Mouse (Mus musculus) layer of hippocampus, postnatal 14 days (tissue): ENCODE measurements around the gene Gm7995. TPM values are rescaled to one million over a fixed set of nuclear protein-coding genes. Genes with fewer than 3 reads are reported as not detected.
"Not testable (repeated sequence)": the region's sequence is repeated elsewhere in the genome, so short reads cannot be mapped to it uniquely, and the experiment has no call there.

Source experiments
- DNase-seq, 2 experiments: peaks; one replicate each; pipeline ENCODE4 v3.0.0; 2021 to 2022; ENCODE audit warnings: low spot score in 2 of 2, mixed read lengths in 1 of 2
- long read RNA-seq, 2 experiments: library from polyadenylated mRNA; stranded (forward); transcript quantifications; one replicate each; pipeline ENCODE4 v2.0.0; 2021
- microRNA-seq, 2 experiments: library from miRNA; unstranded; fragments of <30 nt; microRNA quantifications; one replicate each; pipeline ENCODE4 v1.2.0; 2021
- total RNA-seq, 2 experiments: library from RNA; stranded (reverse); gene quantifications; 2 replicates each; pipeline ENCODE4 v1.2.3; 2021

The Gm7995 gene
- not detected for total RNA-seq
- long read RNA-seq, experiment 1, result 0 reads
- long read RNA-seq, experiment 2, result 0 reads

GRCm38 (mm10) chr14:42309910-42310309 lies at the start of gene Gm7995:
Gm7995 (plus strand) TSS chr14:42310210.
- DNase-seq, result not testable (repeated sequence)

- not testable (repeated sequence) for DNase-seq
Observed at GRCm38 (mm10) chr14:42297258-42297657, 12.8 kb upstream of the Gm7995 start, which contains the start of gene Gm9611. Gm9611 (minus strand) TSS chr14:42297358.

Small RNA genes within 50 kb of the gene (microRNA-seq; reads per million reads assigned to microRNA genes)
- 0 reads per million in 2 experiments for gene Gm25208
- gene Gm25892, result 0 reads per million in 2 experiments

Other genes starting within 250 kb of the Gm7995 start
- gene Gm7951, start 192.8 kb upstream of the Gm7995 start, total RNA-seq, result not detected
- gene Gm17027, start 147.6 kb upstream of the Gm7995 start, total RNA-seq, result not detected
- gene Gm3573, start 119.4 kb upstream of the Gm7995 start, total RNA-seq, result 1 to 10 TPM in 1 of 2 experiments, under 1 TPM in 1; 0.67 to 1.5 TPM
- not detected for gene Gm17026, start 50.2 kb upstream of the Gm7995 start, total RNA-seq
- gene Gm9611, start 12.9 kb upstream of the Gm7995 start, total RNA-seq, result not detected
- not detected for gene Gm8005, start 129.5 kb downstream of the Gm7995 start, total RNA-seq
- gene Gm8011, start 153.7 kb downstream of the Gm7995 start, total RNA-seq, result not detected
- not detected for gene Gm8020, start 192.1 kb downstream of the Gm7995 start, total RNA-seq
- not detected for gene Gm8024, start 214.1 kb downstream of the Gm7995 start, total RNA-seq